18 mouse cellular contexts compared by ENCODE assay signal in genomic region chr11:68347508-68347907, GRCm38 (mm10).
"Had no signal": no experiment of that assay in that cellular context is flagged by ENCODE, and none has a peak within 500 bp of the region (broad histone marks: within the 10 kb centered on the region; RNA-seq: fewer than 3 reads in every experiment).

No protein-coding gene starts in this region.

- DNase-seq: lung, adult 18-20 months; lung, embryonic 14.5 days; lung, postnatal 10 days; lung, postnatal 4 days; midbrain, embryonic 14.5 days; retina, postnatal 1 day; right cerebral cortex, adult 18-20 months; right cerebral cortex, postnatal 25 days; right cerebral cortex, postnatal 4 days; spleen, adult 18-20 months; thymus, adult 18-20 months; thymus, postnatal 14 days; thymus, postnatal 36 days had no signal

- H3K27me3 ChIP-seq: midbrain, embryonic 12.5 days; neural tube, embryonic 13.5 days; neural tube, embryonic 15.5 days had no signal

- H3K4me3 ChIP-seq: midbrain, embryonic 10.5 days; midbrain, embryonic 12.5 days; myocyte; neural tube, embryonic 13.5 days; neural tube, embryonic 15.5 days had no signal

- H3K9me3 ChIP-seq: midbrain, embryonic 10.5 days; midbrain, embryonic 12.5 days; neural tube, embryonic 15.5 days had no signal

- H3K36me3 ChIP-seq: midbrain, embryonic 12.5 days; neural tube, embryonic 13.5 days had no signal

- H3K4me1 ChIP-seq: midbrain, embryonic 12.5 days had no signal

- H3K4me2 ChIP-seq: lung, embryonic 14.5 days; midbrain, embryonic 12.5 days; neural tube, embryonic 13.5 days; neural tube, embryonic 15.5 days had no signal

- H3K27ac ChIP-seq: midbrain, embryonic 10.5 days; midbrain, embryonic 12.5 days; neural tube, embryonic 13.5 days; neural tube, embryonic 15.5 days had no signal

- H3K9ac ChIP-seq: lung, embryonic 14.5 days; midbrain, embryonic 12.5 days; neural tube, embryonic 13.5 days; neural tube, embryonic 15.5 days had no signal
